Mouse (Mus musculus) heart, embryonic 10.5 days (tissue): ENCODE results near the gene Synpo2l. TPM values are rescaled to one million over a fixed set of nuclear protein-coding genes. Genes with fewer than 3 reads are reported as not detected.

ENCODE experiments used
- DNase-seq: peaks from one replicate; pipeline ENCODE4 v3.0.0-alpha.2; 2017; ENCODE audit warnings: low spot score
- H3K27ac ChIP-seq: fragments of 300-500 bp; sonication (generic); 2 replicates; pipeline ENCODE4 v1.5.1; 2016; ENCODE audit warnings: mild to moderate bottlenecking
- H3K27me3 ChIP-seq: fragments of 300-500 bp; sonication (generic); 2 replicates; pipeline ENCODE4 v1.6.1; 2016; ENCODE audit warnings: mild to moderate bottlenecking; ENCODE audit not compliant: poor library complexity, insufficient read depth, severe bottlenecking
- H3K36me3 ChIP-seq: fragments of 300-500 bp; sonication (generic); 2 replicates; pipeline ENCODE4 v1.6.1; 2016; ENCODE audit warnings: mild to moderate bottlenecking, moderate library complexity
- H3K4me1 ChIP-seq: fragments of 300-500 bp; sonication (generic); 2 replicates; pipeline ENCODE4 v1.6.1; 2016; ENCODE audit warnings: mild to moderate bottlenecking
- H3K4me3 ChIP-seq: fragments of 300-500 bp; sonication (generic); 2 replicates; pipeline ENCODE4 v1.5.1; 2016; ENCODE audit warnings: mild to moderate bottlenecking, moderate library complexity
- H3K9me3 ChIP-seq: fragments of 300-500 bp; sonication (generic); 2 replicates; pipeline ENCODE4 v1.6.1; 2016; ENCODE audit warnings: mild to moderate bottlenecking, moderate library complexity
- WGBS: fragments of 180-500 bp; shearing (Covaris S2); methylation state at CpG from one replicate; pipeline ENCODE4 v1.1.7; 2016; 5-methylcytosine and 5-hydroxymethylcytosine counted together
- polyA plus RNA-seq: library from polyadenylated mRNA; unstranded; fragments of >200 nt; fragmentation: Nextera tagmentation; extraction: Ambion mirVana; gene quantifications from 2 replicates; pipeline ENCODE4 v1.2.1, GENCODE M21; 2016

Gene Synpo2l
- polyA plus RNA-seq, 1 experiment from 2014 or later, result 87.0 TPM

GRCm38 (mm10) chr14:20631253-20631652, 36.9 kb downstream of the Synpo2l start:
- Histone ChIP-seq H3K27ac (peak overlapping the region; percentile 22; the same call in 1 of the 2 replicates), H3K36me3 (no peaks in the 10 kb centered on the region), H3K4me1 (peaks cover 12% of the 10 kb centered on the region), H3K4me3 (no peak overlapping the region), H3K9me3 (no peaks in the 10 kb centered on the region), H3K27me3 (no peaks in the 10 kb centered on the region)
- 31% methylated on average over 4 of the region's 4 CpGs for WGBS
- no peak for DNase-seq

- Histone ChIP-seq H3K4me3 (no peak overlapping the region), H3K4me1 (peaks cover 12% of the 10 kb centered on the region), H3K36me3 (no peaks in the 10 kb centered on the region), H3K9me3 (no peaks in the 10 kb centered on the region), H3K27me3 (no peaks in the 10 kb centered on the region), H3K27ac (no peak overlapping the region)
- 80% methylated on average over 3 of the region's 3 CpGs for WGBS
- DNase-seq, result no peak
Observed at GRCm38 (mm10) chr14:20626971-20627370, 41.2 kb downstream of the Synpo2l start.

- no peaks in the 10 kb centered on the region for H3K9me3 ChIP-seq
Observed at GRCm38 (mm10) chr14:20626447-20626846, 41.7 kb downstream of the Synpo2l start.

GRCm38 (mm10) chr14:20622907-20623306, 45.2 kb downstream of the Synpo2l start:
- no peak for DNase-seq
- Histone ChIP-seq H3K36me3 (no peaks in the 10 kb centered on the region), H3K27ac (no peak overlapping the region), H3K27me3 (no peaks in the 10 kb centered on the region), H3K4me1 (peaks cover 12% of the 10 kb centered on the region), H3K9me3 (no peaks in the 10 kb centered on the region), H3K4me3 (no peak overlapping the region)
- 89% methylated on average over 3 of the region's 3 CpGs for WGBS

More at GRCm38 (mm10) chr14:20626447-20626846, 41.7 kb downstream of the Synpo2l start:
- Histone ChIP-seq H3K4me1 (peaks cover 12% of the 10 kb centered on the region), H3K27me3 (no peaks in the 10 kb centered on the region), H3K36me3 (no peaks in the 10 kb centered on the region), H3K4me3 (no peak overlapping the region), H3K27ac (no peak overlapping the region)
- no peak for DNase-seq
- 74% methylated on average over 2 of the region's 2 CpGs for WGBS

GRCm38 (mm10) chr14:20622412-20622811, 45.7 kb downstream of the Synpo2l start:
- H3K27me3 ChIP-seq, result no peaks in the 10 kb centered on the region
- H3K9me3 ChIP-seq, result no peaks in the 10 kb centered on the region
- H3K4me1 ChIP-seq, result peaks cover 12% of the 10 kb centered on the region
- H3K4me3 ChIP-seq, result no peak overlapping the region
- WGBS, result 76% methylated on average over 2 of the region's 2 CpGs
- no peak overlapping the region for H3K27ac ChIP-seq
- no peaks in the 10 kb centered on the region for H3K36me3 ChIP-seq
- no peak for DNase-seq

GRCm38 (mm10) chr14:20621903-20622302, 46.3 kb downstream of the Synpo2l start:
- no peak for DNase-seq
- 85% methylated on average over 2 of the region's 2 CpGs for WGBS
- H3K9me3 ChIP-seq, result no peaks in the 10 kb centered on the region
- no peaks in the 10 kb centered on the region for H3K27me3 ChIP-seq
- H3K4me3 ChIP-seq, result no peak overlapping the region
- H3K4me1 ChIP-seq, result peaks cover 9% of the 10 kb centered on the region
- H3K36me3 ChIP-seq, result no peaks in the 10 kb centered on the region
- H3K27ac ChIP-seq, result no peak overlapping the region

- H3K4me3 ChIP-seq, result no peak overlapping the region
- no peaks in the 10 kb centered on the region for H3K27me3 ChIP-seq
- H3K27ac ChIP-seq, result no peak overlapping the region
- peaks cover 14% of the 10 kb centered on the region for H3K4me1 ChIP-seq
- H3K36me3 ChIP-seq, result no peaks in the 10 kb centered on the region
- H3K9me3 ChIP-seq, result no peaks in the 10 kb centered on the region
- DNase-seq, result no peak
Observed at GRCm38 (mm10) chr14:20619131-20619530, 49.0 kb downstream of the Synpo2l start.

- H3K4me1 ChIP-seq, result peaks cover 14% of the 10 kb centered on the region
- no peaks in the 10 kb centered on the region for H3K36me3 ChIP-seq
- H3K9me3 ChIP-seq, result no peaks in the 10 kb centered on the region
- DNase-seq, result no peak
- 68% methylated on average over 5 of the region's 5 CpGs for WGBS
- H3K4me3 ChIP-seq, result no peak overlapping the region
- H3K27me3 ChIP-seq, result no peaks in the 10 kb centered on the region
- H3K27ac ChIP-seq, result no peak overlapping the region
Observed at GRCm38 (mm10) chr14:20618211-20618610, 49.9 kb downstream of the Synpo2l start.

- Histone ChIP-seq H3K9me3 (no peaks in the 10 kb centered on the region), H3K4me1 (peaks cover 14% of the 10 kb centered on the region), H3K36me3 (no peaks in the 10 kb centered on the region), H3K27ac (peak overlapping the region; percentile 23; the same call in 1 of the 2 replicates), H3K27me3 (no peaks in the 10 kb centered on the region), H3K4me3 (no peak overlapping the region)
- no peak for DNase-seq
- WGBS, result 35% methylated on average over 2 of the region's 2 CpGs
Observed at GRCm38 (mm10) chr14:20616421-20616820, 51.7 kb downstream of the Synpo2l start.

- Histone ChIP-seq H3K27me3 (no peaks in the 10 kb centered on the region), H3K4me3 (no peak overlapping the region), H3K4me1 (peaks cover 18% of the 10 kb centered on the region), H3K27ac (no peak overlapping the region), H3K36me3 (no peaks in the 10 kb centered on the region), H3K9me3 (no peaks in the 10 kb centered on the region)
- 99% methylated on average over 2 of the region's 2 CpGs for WGBS
- DNase-seq, result no peak
Observed at GRCm38 (mm10) chr14:20615075-20615474, 53.1 kb downstream of the Synpo2l start.

GRCm38 (mm10) chr14:20612820-20613219, 55.3 kb downstream of the Synpo2l start:
- Histone ChIP-seq H3K4me1 (peaks cover 16% of the 10 kb centered on the region), H3K27me3 (no peaks in the 10 kb centered on the region), H3K36me3 (no peaks in the 10 kb centered on the region), H3K27ac (no peak overlapping the region), H3K4me3 (no peak overlapping the region), H3K9me3 (no peaks in the 10 kb centered on the region)
- no peak for DNase-seq
- WGBS, result 82% methylated on average over 1 of the region's 1 CpGs

- Histone ChIP-seq H3K27ac (peak overlapping the region; percentile 43), H3K36me3 (peaks cover 11% of the 10 kb centered on the region), H3K27me3 (no peaks in the 10 kb centered on the region), H3K4me3 (no peak overlapping the region), H3K9me3 (no peaks in the 10 kb centered on the region), H3K4me1 (peaks cover 8% of the 10 kb centered on the region; the same call in 1 of the 2 replicates)
- DNase-seq, result peak; percentile 78
- 49% methylated on average over 4 of the region's 4 CpGs for WGBS
Observed at GRCm38 (mm10) chr14:20610146-20610545, 58.0 kb downstream of the Synpo2l start.

- DNase-seq, result no peak
- Histone ChIP-seq H3K4me3 (no peak overlapping the region), H3K27me3 (no peaks in the 10 kb centered on the region), H3K4me1 (peaks cover 8% of the 10 kb centered on the region; the same call in 1 of the 2 replicates), H3K27ac (peak overlapping the region; percentile 43; the same call in 1 of the 2 replicates), H3K36me3 (peaks cover 11% of the 10 kb centered on the region), H3K9me3 (no peaks in the 10 kb centered on the region)
- WGBS, result 67% methylated on average over 3 of the region's 3 CpGs
Observed at GRCm38 (mm10) chr14:20609519-20609918, 58.6 kb downstream of the Synpo2l start.
